Mouse (Mus musculus): ENCODE data around the gene Krt20. TPM values are rescaled to one million over a fixed set of nuclear protein-coding genes. Genes with fewer than 3 reads are reported as not detected.

Krt20 gene
- polyA plus RNA-seq, 1 experiment, result not detected

GRCm38 (mm10) chr11:99439465-99439864 is 1.5 kb upstream of the Krt20 start:
- Histone ChIP-seq H3K79me2 (ENCODE audit: control insufficient read depth, insufficient read depth) (no peaks in the 10 kb centered on the region), H3K27me3 (ENCODE audit: control insufficient read depth, insufficient read depth, insufficient read length) (peaks cover 8% of the 10 kb centered on the region), H3K4me2 (ENCODE audit: low read depth) (no peak overlapping the region), H3ac (ENCODE audit: control insufficient read depth, insufficient read length) (no peak overlapping the region), H3K36me3 (ENCODE audit: control insufficient read depth, insufficient read depth) (no peaks in the 10 kb centered on the region), H3K4me3 (no peak overlapping the region)
- no peak for TF ChIP-seq REST (IDR thresholded peaks at IDR 0.05; ENCODE audit: insufficient read depth, insufficient read length)
- no peak for TF ChIP-seq E2F4 (IDR thresholded peaks at IDR 0.05; ENCODE audit: insufficient read depth)
- no peak for TF ChIP-seq TCF3 (IDR thresholded peaks at IDR 0.05; ENCODE audit: insufficient read length, low read depth)
- TF ChIP-seq MYOG (IDR thresholded peaks at IDR 0.05; ENCODE audit: control insufficient read depth in 1 of 3, insufficient read depth in 1 of 3, insufficient read length in 2 of 3, low read depth in 2 of 3), result no peak
- TF ChIP-seq MYOD1 (IDR thresholded peaks at IDR 0.05; ENCODE audit: control insufficient read depth in 1 of 3, insufficient read length in 2 of 3, low read depth in 2 of 3), result no peak
- no peak for TF ChIP-seq POLR2A (IDR thresholded peaks at IDR 0.05; ENCODE audit: insufficient read length, low read depth)
- no peak for TF ChIP-seq CEBPB (IDR thresholded peaks at IDR 0.05; ENCODE audit: insufficient read depth, poor library complexity, severe bottlenecking)
- TF ChIP-seq TCF12 (IDR thresholded peaks at IDR 0.05; ENCODE audit: insufficient read depth, poor library complexity, severe bottlenecking), result no peak
- TF ChIP-seq SRF (IDR thresholded peaks at IDR 0.05; ENCODE audit: control insufficient read depth, insufficient read length, low read depth), result no peak
- no peak for TF ChIP-seq USF1 (IDR thresholded peaks at IDR 0.05; ENCODE audit: low read depth)

GRCm38 (mm10) chr11:99436625-99437024 is 1.3 kb downstream of the Krt20 start:
- no peak for TF ChIP-seq TCF3 (IDR thresholded peaks at IDR 0.05; ENCODE audit: insufficient read length, low read depth)
- TF ChIP-seq POLR2AphosphoS2 (IDR thresholded peaks at IDR 0.05; ENCODE audit: insufficient read length, low read depth), result no peak
- no peak for TF ChIP-seq TCF12 (IDR thresholded peaks at IDR 0.05; ENCODE audit: insufficient read depth, poor library complexity, severe bottlenecking)
- TF ChIP-seq MYOG (IDR thresholded peaks at IDR 0.05; ENCODE audit: control insufficient read depth in 1 of 3, insufficient read depth in 1 of 3, insufficient read length in 2 of 3, low read depth in 2 of 3), result no peak
- TF ChIP-seq USF1 (IDR thresholded peaks at IDR 0.05; ENCODE audit: low read depth), result no peak
- TF ChIP-seq CEBPB (IDR thresholded peaks at IDR 0.05; ENCODE audit: insufficient read depth, poor library complexity, severe bottlenecking), result no peak
- no peak for TF ChIP-seq MYOD1 (IDR thresholded peaks at IDR 0.05; ENCODE audit: control insufficient read depth in 1 of 3, insufficient read length in 2 of 3, low read depth in 2 of 3)
- no peak for TF ChIP-seq SRF (IDR thresholded peaks at IDR 0.05; ENCODE audit: control insufficient read depth, insufficient read length, low read depth)
- no peak for TF ChIP-seq E2F4 (IDR thresholded peaks at IDR 0.05; ENCODE audit: insufficient read depth)
- no peak for TF ChIP-seq MAX (IDR thresholded peaks at IDR 0.05; ENCODE audit: low read depth)
- no peak for TF ChIP-seq POLR2A (IDR thresholded peaks at IDR 0.05; ENCODE audit: insufficient read length, low read depth)
- no peak for TF ChIP-seq REST (IDR thresholded peaks at IDR 0.05; ENCODE audit: insufficient read depth, insufficient read length)
- H3K27me3 ChIP-seq (ENCODE audit: control insufficient read depth, insufficient read depth, insufficient read length), result peaks cover 8% of the 10 kb centered on the region
- H3ac ChIP-seq (ENCODE audit: control insufficient read depth, insufficient read length), result no peak overlapping the region
- H3K79me2 ChIP-seq (ENCODE audit: control insufficient read depth, insufficient read depth), result no peaks in the 10 kb centered on the region
- H3K4me3 ChIP-seq, result no peak overlapping the region
- H3K4me2 ChIP-seq (ENCODE audit: low read depth), result no peak overlapping the region
- H3K36me3 ChIP-seq (ENCODE audit: control insufficient read depth, insufficient read depth), result no peaks in the 10 kb centered on the region

GRCm38 (mm10) chr11:99430670-99431069 is 7.3 kb downstream of the Krt20 start:
- H3ac ChIP-seq (ENCODE audit: control insufficient read depth, insufficient read length), result no peak overlapping the region
- no peak overlapping the region for H3K4me2 ChIP-seq (ENCODE audit: low read depth)
- H3K4me3 ChIP-seq, result no peak overlapping the region
- H3K36me3 ChIP-seq (ENCODE audit: control insufficient read depth, insufficient read depth), result no peaks in the 10 kb centered on the region
- H3K79me2 ChIP-seq (ENCODE audit: control insufficient read depth, insufficient read depth), result no peaks in the 10 kb centered on the region
- no peaks in the 10 kb centered on the region for H3K27me3 ChIP-seq (ENCODE audit: control insufficient read depth, insufficient read depth, insufficient read length)
- TF ChIP-seq CEBPB (IDR thresholded peaks at IDR 0.05; ENCODE audit: insufficient read depth, poor library complexity, severe bottlenecking) (no peak), MAX (IDR thresholded peaks at IDR 0.05; ENCODE audit: low read depth) (no peak), USF1 (IDR thresholded peaks at IDR 0.05; ENCODE audit: low read depth) (no peak), REST (IDR thresholded peaks at IDR 0.05; ENCODE audit: insufficient read depth, insufficient read length) (no peak), POLR2AphosphoS2 (IDR thresholded peaks at IDR 0.05; ENCODE audit: insufficient read length, low read depth) (no peak), POLR2A (IDR thresholded peaks at IDR 0.05; ENCODE audit: insufficient read length, low read depth) (no peak), TCF12 (IDR thresholded peaks at IDR 0.05; ENCODE audit: insufficient read depth, poor library complexity, severe bottlenecking) (no peak), TCF3 (IDR thresholded peaks at IDR 0.05; ENCODE audit: insufficient read length, low read depth) (no peak)

GRCm38 (mm10) chr11:99422159-99422558 is 15.8 kb downstream of the Krt20 start, which contains the start of gene Krt12:
Gene Krt12 (minus strand): TSS chr11:99422259.
- Histone ChIP-seq H3ac (ENCODE audit: control insufficient read depth, insufficient read length) (no peak within 1 kb of the TSS), H3K27me3 (ENCODE audit: control insufficient read depth, insufficient read depth, insufficient read length) (peaks cover 22% of the 10 kb centered on the region), H3K4me2 (ENCODE audit: low read depth) (no peak within 1 kb of the TSS), H3K79me2 (ENCODE audit: control insufficient read depth, insufficient read depth) (no peaks in the 10 kb centered on the region), H3K36me3 (ENCODE audit: control insufficient read depth, insufficient read depth) (no peaks in the 10 kb centered on the region), H3K4me3 (no peak within 1 kb of the TSS)
- no peak for TF ChIP-seq POLR2AphosphoS2 (IDR thresholded peaks at IDR 0.05; ENCODE audit: insufficient read length, low read depth)

- no peaks in the 10 kb centered on the region for H3K79me2 ChIP-seq (ENCODE audit: control insufficient read depth, insufficient read depth)
- H3ac ChIP-seq (ENCODE audit: control insufficient read depth, insufficient read length), result no peak overlapping the region
- no peak for TF ChIP-seq POLR2AphosphoS2 (IDR thresholded peaks at IDR 0.05; ENCODE audit: insufficient read length, low read depth)
- no peak overlapping the region for H3K4me3 ChIP-seq
- H3K4me2 ChIP-seq (ENCODE audit: low read depth), result no peak overlapping the region
- peaks cover 22% of the 10 kb centered on the region for H3K27me3 ChIP-seq (ENCODE audit: control insufficient read depth, insufficient read depth, insufficient read length)
- H3K36me3 ChIP-seq (ENCODE audit: control insufficient read depth, insufficient read depth), result no peaks in the 10 kb centered on the region
Measured at GRCm38 (mm10) chr11:99420586-99420985, 17.4 kb downstream of the Krt20 start.

Data from myocyte (in vitro differentiated cells).